Mouse (Mus musculus): ENCODE measurements around the gene C3ar1.
A peak's percentile ranks its signal among the peaks of the same experiment; 100 is the strongest.

Gene C3ar1

GRCm38 (mm10) chr6:122855955-122856354 lies at the start of gene C3ar1:
TSS of gene C3ar1 (minus strand) at chr6:122856161.
- no peak for DNase-seq

GRCm38 (mm10) chr6:122892442-122893049 lies 36.6 kb upstream of the C3ar1 start:
- peak; percentile 81 to 85 for DNase-seq

- no peak for DNase-seq
Observed at GRCm38 (mm10) chr6:122889599-122889998, 33.6 kb upstream of the C3ar1 start.

- no peak for DNase-seq
Observed at GRCm38 (mm10) chr6:122883603-122884002, 27.6 kb upstream of the C3ar1 start.

- no peak for DNase-seq
Observed at GRCm38 (mm10) chr6:122881287-122881686, 25.3 kb upstream of the C3ar1 start.

GRCm38 (mm10) chr6:122879781-122880505 lies 24.0 kb upstream of the C3ar1 start:
- no peak for DNase-seq

- no peak for DNase-seq
Observed at GRCm38 (mm10) chr6:122879141-122879735, 23.3 kb upstream of the C3ar1 start.

GRCm38 (mm10) chr6:122874720-122875389 lies 18.9 kb upstream of the C3ar1 start:
- DNase-seq, result peak; percentile 86

- peak; percentile 99 to 100 for DNase-seq
Observed at GRCm38 (mm10) chr6:122873871-122874719, 18.1 kb upstream of the C3ar1 start, which contains the start of gene Necap1. TSS of gene Necap1 (plus strand) at chr6:122874474.

- no peak for DNase-seq
Observed at GRCm38 (mm10) chr6:122872800-122873199, 16.8 kb upstream of the C3ar1 start.

- no peak for DNase-seq
Observed at GRCm38 (mm10) chr6:122869846-122870245, 13.9 kb upstream of the C3ar1 start.

GRCm38 (mm10) chr6:122867914-122868313 lies 12.0 kb upstream of the C3ar1 start:
- no peak for DNase-seq

GRCm38 (mm10) chr6:122862871-122863270 lies 6.9 kb upstream of the C3ar1 start:
- DNase-seq, result no peak

- DNase-seq, result no peak
Observed at GRCm38 (mm10) chr6:122862434-122862833, 6.5 kb upstream of the C3ar1 start.

- DNase-seq, result no peak
Observed at GRCm38 (mm10) chr6:122854552-122854951, 1.4 kb downstream of the C3ar1 start.

GRCm38 (mm10) chr6:122852696-122853095 lies 3.3 kb downstream of the C3ar1 start:
- no peak for DNase-seq

- DNase-seq, result no peak
Observed at GRCm38 (mm10) chr6:122843759-122844158, 12.2 kb downstream of the C3ar1 start.

GRCm38 (mm10) chr6:122837539-122837938 lies 18.4 kb downstream of the C3ar1 start:
- no peak for DNase-seq

- no peak for DNase-seq
Observed at GRCm38 (mm10) chr6:122836974-122837373, 19.0 kb downstream of the C3ar1 start.

GRCm38 (mm10) chr6:122834365-122834764 lies 21.6 kb downstream of the C3ar1 start:
- peak; percentile 33 to 55 for DNase-seq

GRCm38 (mm10) chr6:122832880-122833279 lies 23.1 kb downstream of the C3ar1 start:
- no peak for DNase-seq

- DNase-seq, result peak; percentile 50 to 54
Observed at GRCm38 (mm10) chr6:122828086-122828485, 27.9 kb downstream of the C3ar1 start.

Data from cerebellum, postnatal 10 days (tissue).